Mouse (Mus musculus): ENCODE data around the gene Gm21969. TPM values are rescaled to one million over a fixed set of nuclear protein-coding genes. Genes with fewer than 3 reads are reported as not detected.

Gm21969 gene
- total RNA-seq, 2 experiments from 2014 or later: not detected

- no peak for ATAC-seq (replicated peaks; ENCODE audit: low FRiP score, poor library complexity, severe bottlenecking)
Observed at GRCm38 (mm10) chr4:139611542-139611953, 8.6 kb downstream of the Gm21969 start.

- no peak for ATAC-seq (replicated peaks; ENCODE audit: low FRiP score, poor library complexity, severe bottlenecking)
Observed at GRCm38 (mm10) chr4:139614524-139615260, 11.7 kb downstream of the Gm21969 start.

- ATAC-seq (replicated peaks; ENCODE audit: low FRiP score, poor library complexity, severe bottlenecking): peak; percentile 97
Observed at GRCm38 (mm10) chr4:139616276-139617000, 13.5 kb downstream of the Gm21969 start.

GRCm38 (mm10) chr4:139617001-139617364, 14.0 kb downstream of the Gm21969 start:
- no peak for ATAC-seq (replicated peaks; ENCODE audit: low FRiP score, poor library complexity, severe bottlenecking)

- no peak for ATAC-seq (replicated peaks; ENCODE audit: low FRiP score, poor library complexity, severe bottlenecking)
Observed at GRCm38 (mm10) chr4:139619765-139620164, 16.8 kb downstream of the Gm21969 start.

- peak; percentile 99 for ATAC-seq (replicated peaks; ENCODE audit: low FRiP score, poor library complexity, severe bottlenecking)
Observed at GRCm38 (mm10) chr4:139622373-139623282, 19.6 kb downstream of the Gm21969 start, which contains the start of gene Aldh4a1. Aldh4a1 (plus strand) TSS chr4:139622866.

GRCm38 (mm10) chr4:139623434-139624115, 20.6 kb downstream of the Gm21969 start:
- ATAC-seq (replicated peaks; ENCODE audit: low FRiP score, poor library complexity, severe bottlenecking): no peak

- no peak for ATAC-seq (replicated peaks; ENCODE audit: low FRiP score, poor library complexity, severe bottlenecking)
Observed at GRCm38 (mm10) chr4:139624116-139624489, 21.1 kb downstream of the Gm21969 start.

GRCm38 (mm10) chr4:139624706-139625105, 21.7 kb downstream of the Gm21969 start:
- no peak for ATAC-seq (replicated peaks; ENCODE audit: low FRiP score, poor library complexity, severe bottlenecking)

- ATAC-seq (replicated peaks; ENCODE audit: low FRiP score, poor library complexity, severe bottlenecking): no peak
Observed at GRCm38 (mm10) chr4:139627361-139627760, 24.4 kb downstream of the Gm21969 start.

- ATAC-seq (replicated peaks; ENCODE audit: low FRiP score, poor library complexity, severe bottlenecking): no peak
Observed at GRCm38 (mm10) chr4:139630171-139630570, 27.2 kb downstream of the Gm21969 start.

GRCm38 (mm10) chr4:139631141-139631540, 28.2 kb downstream of the Gm21969 start:
- no peak for ATAC-seq (replicated peaks; ENCODE audit: low FRiP score, poor library complexity, severe bottlenecking)

GRCm38 (mm10) chr4:139631569-139632253, 28.7 kb downstream of the Gm21969 start:
- no peak for ATAC-seq (replicated peaks; ENCODE audit: low FRiP score, poor library complexity, severe bottlenecking)

GRCm38 (mm10) chr4:139632254-139632580, 29.2 kb downstream of the Gm21969 start:
- no peak for ATAC-seq (replicated peaks; ENCODE audit: low FRiP score, poor library complexity, severe bottlenecking)

GRCm38 (mm10) chr4:139636373-139636772, 33.4 kb downstream of the Gm21969 start:
- no peak for ATAC-seq (replicated peaks; ENCODE audit: low FRiP score, poor library complexity, severe bottlenecking)

- ATAC-seq (replicated peaks; ENCODE audit: low FRiP score, poor library complexity, severe bottlenecking): no peak
Observed at GRCm38 (mm10) chr4:139637847-139638246, 34.9 kb downstream of the Gm21969 start.

GRCm38 (mm10) chr4:139638356-139638755, 35.4 kb downstream of the Gm21969 start:
- no peak for ATAC-seq (replicated peaks; ENCODE audit: low FRiP score, poor library complexity, severe bottlenecking)

- no peak for ATAC-seq (replicated peaks; ENCODE audit: low FRiP score, poor library complexity, severe bottlenecking)
Observed at GRCm38 (mm10) chr4:139639801-139640200, 36.8 kb downstream of the Gm21969 start.

- ATAC-seq (replicated peaks; ENCODE audit: low FRiP score, poor library complexity, severe bottlenecking): no peak
Observed at GRCm38 (mm10) chr4:139640333-139640732, 37.3 kb downstream of the Gm21969 start.
